Mouse (Mus musculus): ENCODE data around the gene P4hb.
A peak's percentile ranks its signal among the peaks of the same experiment; 100 is the strongest.

The P4hb gene

DNA sequence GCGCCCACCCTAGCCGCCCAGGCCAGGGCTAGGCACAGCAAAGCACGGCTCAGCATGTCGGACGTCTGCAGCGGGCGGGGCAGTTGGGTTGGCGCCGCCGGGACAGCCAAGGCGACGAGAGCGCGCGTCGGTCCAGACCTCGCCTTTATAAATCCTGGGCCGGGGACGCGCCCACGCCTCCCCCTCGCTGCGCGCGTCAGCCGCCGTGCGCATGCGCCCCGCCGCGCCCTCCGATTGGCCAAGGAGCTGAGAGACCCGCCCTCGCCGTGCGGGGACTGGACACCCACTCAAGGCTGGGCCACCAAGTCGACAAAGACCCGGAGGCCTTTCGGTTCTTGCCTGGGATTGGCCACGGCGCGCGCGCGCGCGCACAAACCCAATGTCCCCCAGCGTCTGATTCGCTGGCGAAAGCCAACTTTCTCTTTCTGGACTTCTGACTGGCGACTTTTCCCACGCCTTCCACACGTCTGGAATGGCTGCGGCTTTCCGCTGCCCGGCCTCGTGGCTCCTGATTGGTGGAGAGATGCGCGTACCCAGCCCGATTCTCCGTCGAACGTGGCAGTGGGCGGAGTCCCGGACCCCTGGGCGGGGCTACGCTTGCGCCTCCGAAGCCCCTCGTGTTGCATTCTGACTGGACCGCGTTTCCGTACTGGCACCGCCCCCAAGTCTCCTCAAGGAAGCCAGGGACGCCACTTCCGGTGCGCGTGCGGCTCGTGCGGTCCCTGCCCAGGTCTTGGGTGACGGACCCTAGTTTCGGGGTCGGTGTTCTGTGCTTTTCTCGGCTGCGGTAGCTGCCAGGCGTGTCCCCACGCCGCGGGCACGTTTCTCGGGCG, at the start of gene P4hb:
Gene P4hb (minus strand): TSS at position 502 of the 833 bp plus-strand sequence.
- peak; percentile 100 for DNase-seq

DNA sequence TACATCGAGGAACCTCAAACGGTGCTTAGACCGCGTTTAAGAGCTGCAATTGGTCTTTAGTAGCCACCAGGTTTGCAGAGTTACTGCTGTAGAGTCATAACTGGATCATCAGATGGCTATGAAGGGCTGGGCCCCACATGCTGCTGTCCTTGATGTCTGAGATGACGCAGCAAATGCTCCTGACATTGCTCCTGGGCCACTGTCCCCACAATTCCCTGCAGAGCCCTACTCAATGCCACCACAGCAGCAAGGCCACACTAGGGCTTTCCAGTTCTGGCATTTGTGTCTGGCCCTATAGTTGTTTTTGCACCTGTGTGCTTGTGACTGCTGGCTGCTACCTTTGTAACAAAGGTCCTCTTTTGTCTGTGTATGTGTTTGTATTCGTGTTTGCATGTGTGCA, 49.8 kb upstream of the P4hb start:
- DNase-seq: no peak

DNA sequence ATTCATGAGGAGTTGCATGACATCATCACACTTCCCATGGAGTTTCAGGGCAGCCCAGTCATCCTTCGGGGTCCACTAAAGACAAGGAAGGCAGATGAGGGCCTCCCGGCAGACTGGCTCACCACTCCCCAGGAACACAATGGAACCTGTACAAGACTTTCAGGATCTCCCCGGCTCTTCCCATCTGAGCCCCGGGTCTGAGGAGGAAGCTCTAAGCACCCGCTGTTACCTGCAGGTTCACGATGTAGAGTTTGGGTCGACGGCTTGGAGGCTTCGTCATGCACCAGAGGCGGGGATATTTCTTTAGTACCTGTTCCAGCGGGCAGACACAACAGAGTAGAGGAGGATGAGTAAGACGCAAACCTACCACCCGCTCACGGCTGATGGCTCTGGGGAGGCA, 47.1 kb upstream of the P4hb start:
- no peak for DNase-seq

DNA sequence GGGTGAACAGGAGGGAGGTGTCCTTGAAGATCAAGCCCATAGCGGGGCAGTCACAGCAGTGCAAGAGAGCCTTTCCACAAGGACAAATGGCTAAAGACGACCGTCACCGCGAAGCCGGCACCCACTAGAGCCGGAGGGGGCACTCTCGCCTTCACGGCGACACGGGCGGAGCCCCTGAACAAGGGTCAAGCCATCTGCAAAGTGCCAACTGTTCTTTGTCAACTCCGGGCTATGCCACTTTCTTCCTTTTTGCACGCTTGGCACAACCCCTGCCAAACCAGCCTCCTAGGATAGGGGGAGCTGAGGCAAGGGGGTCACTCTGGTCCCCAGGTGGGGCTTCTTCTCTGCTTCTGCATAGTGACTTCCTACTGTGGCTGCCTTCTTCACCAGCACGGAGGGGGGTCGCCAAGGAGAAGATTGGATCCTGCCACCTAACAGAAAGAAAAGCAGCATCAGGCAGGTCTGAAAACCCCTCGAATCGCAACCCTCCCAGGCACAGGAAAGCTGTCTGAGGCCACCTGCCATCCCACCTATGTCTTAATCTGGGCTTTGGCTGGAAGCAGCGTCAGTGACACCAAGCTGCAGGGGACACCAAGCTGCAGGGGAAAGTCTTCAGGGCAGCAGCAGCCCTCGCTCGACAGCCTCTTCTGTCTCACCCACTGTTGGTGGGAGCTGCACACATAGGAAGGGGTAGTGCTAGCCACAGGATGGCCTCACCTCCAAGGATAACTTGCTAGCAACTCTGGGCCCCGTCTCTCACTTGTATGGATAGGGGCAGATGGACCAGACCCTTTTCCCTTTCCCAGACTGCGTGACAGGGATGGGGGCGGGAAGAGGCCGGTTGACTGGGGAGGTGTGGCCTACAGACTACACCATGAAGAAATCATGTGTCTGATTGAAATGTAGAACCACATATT, 45.8 kb upstream of the P4hb start:
- no peak for DNase-seq

DNA sequence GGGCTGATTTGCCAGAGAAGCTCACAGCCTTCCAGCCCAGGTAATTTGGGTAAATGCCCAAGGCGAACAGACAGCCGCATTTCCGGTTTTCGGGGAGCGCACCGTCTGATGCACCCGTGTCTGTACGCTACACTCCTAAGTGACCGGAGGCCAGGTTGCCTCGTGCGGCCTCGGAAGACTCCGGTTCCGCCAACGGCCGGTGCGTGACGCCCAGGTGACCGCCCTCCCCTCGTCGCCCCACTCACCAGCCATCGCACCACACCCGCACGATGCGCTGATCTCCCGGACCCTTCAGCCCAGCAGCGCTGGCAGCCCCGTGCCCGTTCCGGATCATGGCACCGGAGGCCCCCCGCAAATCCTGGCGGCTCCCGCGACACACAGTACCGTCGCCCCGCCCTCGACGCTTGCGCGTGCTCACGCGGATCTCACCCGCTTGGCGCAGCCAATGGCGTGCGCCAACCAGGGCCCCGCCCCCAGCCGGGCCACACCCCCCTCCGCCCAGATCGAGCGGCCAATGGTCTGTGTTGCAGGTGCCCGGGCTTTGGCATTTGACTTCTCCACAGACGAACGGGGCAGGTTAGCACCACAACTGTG, 44.6 kb upstream of the P4hb start, which contains the start of gene Pcyt2:
Gene Pcyt2 (minus strand): TSS at position 418 of the 594 bp plus-strand sequence.
- DNase-seq: peak; percentile 95

DNA sequence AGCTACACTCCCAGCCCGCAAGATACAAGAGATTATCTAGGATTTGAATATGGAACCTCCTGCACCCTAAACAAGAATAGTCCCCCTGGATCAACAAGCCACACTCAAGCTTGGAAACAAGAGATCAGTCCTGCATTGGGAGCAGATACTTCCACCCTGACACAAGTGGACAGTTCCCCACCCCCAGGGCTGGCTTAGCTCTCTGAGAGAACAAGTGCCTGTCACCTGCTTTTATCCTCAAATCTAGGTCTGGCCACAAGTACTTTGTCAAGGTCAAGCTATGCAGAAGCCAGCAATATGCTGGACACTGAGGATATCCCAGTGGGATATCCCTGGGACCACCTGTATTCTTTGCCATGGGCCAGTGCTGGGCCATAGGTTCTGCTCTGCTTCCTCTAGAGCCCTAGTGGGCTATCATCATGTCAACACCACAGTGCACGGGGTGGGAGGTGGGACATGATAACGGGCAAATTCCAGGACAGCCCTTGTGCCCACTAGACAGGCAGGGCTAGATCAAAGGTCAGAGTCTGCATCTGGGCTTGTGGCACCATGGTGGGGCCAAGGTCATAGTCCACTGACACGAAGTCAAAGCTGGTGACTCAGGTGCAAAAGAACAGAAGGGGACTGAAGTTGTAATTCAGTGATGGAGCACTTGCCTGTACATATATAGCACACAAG, 43.7 kb upstream of the P4hb start:
- no peak for DNase-seq

DNA sequence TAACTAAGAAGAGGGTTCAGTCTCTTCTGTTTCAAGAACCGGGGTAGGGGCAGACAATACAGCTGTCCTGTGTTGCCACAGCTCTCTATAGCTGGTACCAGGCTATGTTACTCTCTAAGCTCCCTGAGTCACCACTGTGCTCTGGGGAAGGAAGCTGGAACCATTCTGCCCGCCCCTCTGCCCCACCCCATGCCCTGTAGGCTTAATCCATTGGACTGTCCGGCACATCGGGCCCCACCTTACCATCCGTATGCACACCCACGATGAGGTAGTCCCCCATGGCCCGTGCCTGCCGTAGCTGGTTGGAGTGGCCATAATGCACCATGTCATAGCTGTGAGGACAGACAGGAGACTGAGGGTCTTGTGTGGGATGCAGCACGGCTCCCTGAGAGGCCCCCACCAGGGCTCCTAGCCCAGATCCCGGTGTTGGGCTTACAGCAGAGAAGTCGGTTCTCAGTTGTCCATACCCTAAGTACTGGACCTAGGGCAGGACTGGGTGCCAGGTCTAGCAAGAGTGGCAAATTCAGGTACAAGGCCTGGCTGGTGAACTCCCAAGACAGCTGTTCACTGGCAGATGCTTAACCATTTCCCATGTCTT, 42.7 kb upstream of the P4hb start:
- DNase-seq: no peak

DNA sequence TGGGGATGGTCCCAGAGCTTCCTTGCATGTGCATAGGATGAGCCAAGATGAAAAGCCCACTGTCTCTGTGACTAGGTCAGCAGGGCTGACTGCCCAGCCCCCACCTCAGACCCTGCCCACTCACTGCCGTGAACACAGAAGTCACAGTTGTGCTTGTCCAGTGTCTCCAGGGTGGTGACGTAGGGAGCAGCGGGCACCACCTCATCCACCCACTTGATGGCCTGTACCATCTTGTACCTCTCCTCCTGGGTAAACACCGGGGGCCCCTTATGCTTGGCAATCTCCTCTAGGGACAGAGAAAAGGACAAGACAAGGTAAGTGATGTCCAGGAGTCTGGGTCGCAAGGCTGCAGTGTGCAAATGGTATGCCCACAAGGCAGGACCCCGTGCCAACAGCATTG, 42.1 kb upstream of the P4hb start:
- DNase-seq: no peak

DNA sequence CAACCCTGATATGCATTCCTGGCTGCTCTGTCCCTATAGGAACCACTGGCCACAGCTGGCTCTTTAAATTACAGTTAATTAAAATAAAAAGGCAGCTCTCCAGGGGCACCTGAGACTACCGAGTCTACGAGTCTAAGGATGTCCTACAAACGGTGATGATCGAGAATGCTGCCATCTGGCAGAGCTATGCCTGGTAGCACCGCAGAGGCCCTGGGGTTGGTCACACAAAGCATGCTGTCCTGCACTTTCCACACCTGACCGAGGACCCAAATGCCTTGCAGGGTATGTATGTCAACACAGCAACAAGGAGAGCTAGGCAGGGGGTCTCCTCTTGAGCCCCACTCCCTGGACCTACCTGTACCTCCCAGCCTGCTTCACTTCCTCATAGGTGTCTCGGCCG, 40.9 kb upstream of the P4hb start:
- DNase-seq: no peak

DNA sequence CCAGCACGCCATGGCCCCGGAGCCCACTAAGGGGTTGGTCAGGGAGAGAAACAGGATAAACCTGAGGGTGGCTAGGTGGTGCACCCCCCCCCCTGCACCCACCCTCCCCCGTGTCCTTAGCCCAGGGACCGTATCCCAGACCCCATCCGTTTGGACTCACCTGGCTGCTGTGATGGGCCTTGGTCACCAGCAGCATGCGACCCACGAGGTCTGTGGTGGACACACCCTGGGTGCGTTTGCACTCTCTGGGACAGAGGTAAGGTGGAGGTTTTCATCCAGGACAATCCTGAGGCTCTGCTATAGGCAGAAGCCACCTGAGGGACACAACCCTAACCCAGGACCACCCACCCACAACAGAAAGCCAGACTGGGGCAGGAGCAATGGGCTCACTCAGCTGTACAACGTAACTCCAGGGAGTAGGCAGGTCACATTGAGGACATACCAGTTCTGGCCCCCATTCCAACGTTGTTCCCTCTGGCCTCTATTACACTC, 40.5 kb upstream of the P4hb start:
- DNase-seq: no peak

DNA sequence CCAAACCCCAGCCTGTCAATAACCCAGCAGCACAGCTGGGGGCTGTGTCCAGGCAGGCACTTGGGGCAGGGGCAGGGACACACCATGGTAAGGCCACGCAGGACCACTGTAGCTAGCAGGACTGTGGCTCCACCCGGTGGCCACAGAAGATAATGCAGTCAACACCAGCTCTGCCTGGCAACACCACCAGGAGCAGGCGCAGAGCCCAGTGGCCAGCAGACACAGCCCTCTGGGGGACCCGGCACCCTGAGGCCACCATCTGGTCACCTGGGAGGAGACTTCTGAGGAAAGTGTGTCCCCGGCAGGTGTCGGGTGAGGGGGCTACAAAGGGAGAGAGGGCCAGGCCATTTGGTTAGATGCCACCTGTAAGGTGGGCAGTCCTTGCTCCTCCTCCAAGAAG, 39.7 kb upstream of the P4hb start:
- DNase-seq: peak; percentile 86

DNA sequence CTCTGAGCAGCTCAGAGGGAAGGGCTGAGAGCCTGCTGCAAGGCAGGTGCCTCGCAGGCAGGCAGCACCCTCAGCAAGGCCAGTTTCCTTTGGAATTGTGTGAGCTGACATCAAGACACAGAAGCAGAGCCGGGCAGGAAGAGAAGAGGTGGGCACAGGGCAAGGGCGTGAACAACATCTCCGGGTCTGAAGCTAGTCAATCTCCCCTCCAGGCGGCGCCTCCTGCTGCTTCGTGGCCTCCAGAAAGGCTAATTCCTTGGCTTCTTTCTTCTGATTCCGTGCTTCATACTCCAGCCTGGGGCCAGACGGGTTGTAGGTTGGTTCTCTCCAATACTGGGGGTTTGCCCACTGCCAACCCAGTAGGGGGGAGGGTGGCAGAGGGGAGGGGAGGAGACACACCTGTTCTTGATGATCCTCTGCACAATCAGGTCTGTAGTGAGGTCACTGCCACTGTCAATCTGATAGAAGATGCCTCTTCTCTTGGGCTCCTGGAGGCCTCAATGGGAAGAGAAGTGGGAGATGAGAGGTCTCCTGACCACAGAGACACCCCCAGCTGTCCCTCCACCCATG, 37.5 kb upstream of the P4hb start:
- DNase-seq: no peak

DNA sequence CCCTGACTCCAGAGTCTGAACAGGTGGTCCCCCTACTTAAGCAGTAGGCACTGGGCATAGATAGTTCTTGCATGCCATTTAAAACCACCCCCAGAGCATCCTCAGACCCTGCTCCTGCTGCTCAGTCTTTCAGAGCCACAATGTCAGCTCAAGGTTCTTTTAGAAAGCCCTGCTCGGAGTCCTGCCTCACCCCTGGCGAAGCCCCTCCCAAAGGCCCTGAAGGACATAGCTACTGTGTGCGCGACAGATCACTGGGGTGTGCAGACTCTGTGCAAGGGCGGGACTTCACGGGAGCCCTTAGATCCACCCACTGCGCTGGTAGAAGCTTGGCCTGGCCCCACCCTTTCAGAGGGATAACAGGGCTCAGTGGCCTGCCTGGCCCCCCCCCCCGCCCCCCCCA, 36.2 kb upstream of the P4hb start:
- no peak for DNase-seq

DNA sequence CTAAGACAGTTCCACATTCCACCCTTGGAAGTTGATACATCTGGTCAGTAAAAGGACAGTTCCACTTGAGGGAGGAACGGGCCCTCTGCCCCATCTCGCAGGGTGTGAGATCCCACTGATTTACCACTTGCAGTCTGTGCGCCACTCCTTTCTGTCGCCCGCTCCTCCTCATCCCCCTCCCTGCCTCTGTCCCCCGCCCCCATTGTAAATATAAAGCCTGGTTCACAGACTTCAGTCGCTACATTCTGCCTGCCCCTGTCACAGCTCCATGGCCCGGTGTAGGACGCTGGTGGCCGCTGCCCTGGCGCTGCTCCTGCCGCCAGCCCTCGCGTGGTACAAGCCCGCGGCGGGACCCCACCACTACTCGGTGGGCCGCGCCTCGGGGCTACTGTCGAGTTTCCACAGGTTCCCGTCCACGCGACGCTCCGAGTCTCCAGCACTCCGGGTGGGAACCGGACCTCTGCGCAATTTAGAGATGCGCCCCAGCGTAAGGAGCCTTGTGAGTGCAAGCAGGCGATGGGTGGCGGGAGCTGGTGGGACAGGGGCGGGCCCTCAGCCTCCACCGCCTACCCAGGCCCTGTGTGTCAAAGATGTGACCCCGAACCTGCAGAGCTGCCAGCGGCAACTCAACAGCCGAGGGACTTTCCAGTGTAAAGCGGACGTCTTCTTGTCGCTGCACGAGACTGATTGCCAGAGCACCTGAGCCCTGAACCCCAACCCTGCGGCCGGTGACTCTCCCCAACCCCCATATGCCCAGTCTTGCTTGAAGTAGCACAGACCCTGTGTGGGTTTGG, 35.4 kb upstream of the P4hb start, which contains the start of gene Npb:
Gene Npb (plus strand): TSS at position 237 of the 794 bp plus-strand sequence.
- DNase-seq: peak; percentile 5

DNA sequence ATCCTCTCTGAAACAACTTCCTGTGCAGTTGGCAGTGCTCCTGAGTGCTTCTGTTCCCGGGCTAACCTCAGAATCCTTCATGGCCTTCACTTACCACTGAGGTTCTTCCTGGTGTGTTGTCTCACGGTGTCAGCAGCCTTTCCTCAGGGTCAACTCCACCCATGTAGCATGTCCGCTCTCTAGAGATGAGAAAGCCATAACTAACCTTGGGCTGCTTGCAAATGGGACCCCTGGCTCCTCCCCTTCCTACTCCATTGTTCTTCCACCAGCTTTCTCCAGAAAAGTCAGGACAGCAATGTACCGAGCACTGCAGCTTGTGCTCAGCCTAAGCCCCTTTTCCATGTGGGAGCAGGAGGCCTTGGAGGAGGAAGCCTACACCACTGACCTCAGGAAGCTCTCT, 33.7 kb upstream of the P4hb start:
- no peak for DNase-seq

DNA sequence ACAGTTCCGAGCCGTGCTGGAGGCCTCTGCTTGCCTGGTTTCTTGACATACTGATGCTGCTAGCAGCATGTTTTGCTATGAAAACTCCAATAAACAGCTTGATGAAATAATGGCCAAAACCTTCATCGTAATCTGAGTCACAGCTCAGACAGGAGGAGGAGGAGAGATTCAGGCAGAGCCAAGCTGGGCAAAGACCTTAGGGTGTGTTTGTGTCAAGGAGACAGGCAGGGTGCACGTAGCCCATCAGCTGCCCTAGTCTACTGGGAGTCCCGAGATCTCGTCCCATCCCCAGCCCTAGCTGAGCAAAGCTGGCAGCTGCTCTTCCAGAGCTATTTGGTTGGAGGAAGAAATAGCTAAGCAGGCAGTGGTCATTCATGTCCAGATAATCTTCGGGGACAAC, 32.6 kb upstream of the P4hb start:
- DNase-seq: no peak

DNA sequence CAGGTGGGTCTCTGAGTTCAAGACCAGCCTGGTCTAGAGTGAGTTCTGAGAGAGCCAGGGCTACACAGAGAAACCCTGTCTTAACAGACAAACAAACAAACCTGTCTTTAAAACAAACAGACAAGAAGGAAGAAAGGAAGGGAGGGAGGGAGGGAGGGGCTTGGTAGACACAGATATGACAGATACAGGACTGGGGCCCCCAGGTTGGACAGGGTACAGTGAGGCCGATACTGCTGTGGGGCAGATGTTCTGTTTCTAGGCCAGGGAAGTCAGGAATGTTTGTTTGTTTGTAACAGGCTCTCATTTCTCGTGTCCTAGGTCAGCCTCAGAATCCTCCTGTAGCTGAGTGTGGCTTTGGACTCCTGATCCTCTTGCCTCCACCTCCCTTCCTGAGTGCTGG, 30.5 kb upstream of the P4hb start:
- no peak for DNase-seq

DNA sequence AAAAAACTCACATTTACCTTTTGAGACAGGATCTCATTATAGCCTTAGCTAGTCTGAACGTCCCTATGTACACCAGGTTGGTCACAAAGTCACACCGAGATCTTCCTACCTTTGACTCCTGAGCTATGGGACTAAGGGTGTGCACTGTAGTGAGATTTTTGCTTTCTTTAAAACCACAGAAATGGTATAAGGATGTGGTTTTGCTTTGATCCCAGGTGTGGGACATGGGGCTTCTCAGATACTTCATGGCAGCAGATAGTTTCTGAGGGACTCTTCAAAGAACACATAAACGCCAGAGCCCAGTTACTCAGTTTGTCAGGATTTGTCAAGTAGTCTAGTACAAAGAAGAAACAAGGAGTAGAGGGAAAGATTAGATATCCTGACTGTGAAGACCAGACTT, 27.7 kb upstream of the P4hb start:
- DNase-seq: no peak

DNA sequence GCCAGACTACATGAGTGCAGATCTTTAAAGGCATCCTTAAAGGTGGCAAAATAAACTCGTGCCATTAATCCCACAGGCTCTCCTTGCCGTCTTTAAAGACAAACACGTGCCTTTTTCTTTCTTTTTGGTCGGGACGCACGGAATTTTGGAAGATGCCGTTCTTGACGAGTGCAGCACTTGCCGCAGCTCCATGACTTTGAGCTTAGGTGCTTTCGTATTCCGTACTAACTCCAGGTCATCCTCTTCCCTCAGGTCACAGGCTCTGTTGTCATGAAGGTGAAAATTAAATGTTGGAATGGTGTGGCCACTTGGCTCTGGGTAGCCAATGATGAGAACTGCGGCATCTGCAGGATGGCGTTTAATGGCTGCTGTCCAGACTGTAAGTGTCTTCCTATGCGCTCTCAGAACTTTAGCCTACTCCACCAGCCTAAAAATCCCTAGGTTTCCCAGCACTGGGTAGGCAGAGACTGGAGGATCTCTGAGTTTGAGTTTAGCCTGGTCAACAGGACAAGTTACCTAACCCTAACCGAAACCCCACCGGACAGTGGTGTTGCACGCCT, 26.0 kb upstream of the P4hb start:
- DNase-seq: no peak

DNA sequence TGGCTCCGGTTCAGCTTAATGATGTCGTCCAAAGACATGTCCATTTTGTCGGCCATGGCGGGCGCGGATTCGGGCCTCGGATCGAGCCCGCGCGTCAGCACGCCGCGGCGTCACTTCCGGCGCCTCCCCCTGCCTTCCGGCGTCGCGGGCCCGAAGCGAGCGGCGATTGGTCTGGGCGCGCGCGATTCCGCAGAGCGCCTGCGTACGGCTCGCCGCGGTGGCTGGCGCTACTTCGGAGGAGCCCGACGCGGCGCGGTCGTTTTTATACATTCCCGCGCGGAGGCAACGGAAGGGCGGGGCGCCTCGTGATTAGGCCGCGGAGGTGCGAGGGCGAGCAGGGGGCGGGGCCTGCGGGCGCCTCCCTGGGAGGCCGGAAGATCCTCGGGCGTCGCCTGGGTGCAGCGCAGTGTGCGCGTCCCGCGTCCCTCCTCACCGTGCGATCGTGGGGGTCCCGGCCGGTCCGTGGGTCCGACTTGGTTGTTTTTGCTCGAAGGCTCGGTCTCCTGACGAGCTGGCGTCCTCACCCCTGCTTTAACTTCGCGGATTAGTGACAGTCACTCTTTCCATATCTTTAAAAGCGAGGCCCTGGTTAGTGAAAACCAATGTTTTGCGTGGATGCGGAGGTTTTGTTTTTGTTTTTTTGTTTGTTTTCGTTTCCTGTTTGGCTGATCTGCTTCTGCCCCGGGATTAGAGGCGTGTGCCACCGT, 25.4 kb upstream of the P4hb start, which contains the start of the genes Alyref and Anapc11:
Gene Alyref (minus strand): TSS at position 83 of the 707 bp plus-strand sequence.
Gene Anapc11 (plus strand): TSS at position 139 of the 707 bp plus-strand sequence.
- peak; percentile 95 for DNase-seq

Measured in lung, postnatal 10 days (tissue).